Mouse (Mus musculus): ENCODE measurements around the gene Sprr1a. TPM values are rescaled to one million over a fixed set of nuclear protein-coding genes. Genes with fewer than 3 reads are reported as not detected.
A peak's percentile ranks its signal among the peaks of the same experiment; 100 is the strongest.
"Not testable (repeated sequence)": the region's sequence is repeated elsewhere in the genome, so short reads cannot be mapped to it uniquely, and the experiment has no call there.

Sprr1a gene
- total RNA-seq (2021), result not detected in 2 replicates
- long read RNA-seq, result 0 reads

DNA sequence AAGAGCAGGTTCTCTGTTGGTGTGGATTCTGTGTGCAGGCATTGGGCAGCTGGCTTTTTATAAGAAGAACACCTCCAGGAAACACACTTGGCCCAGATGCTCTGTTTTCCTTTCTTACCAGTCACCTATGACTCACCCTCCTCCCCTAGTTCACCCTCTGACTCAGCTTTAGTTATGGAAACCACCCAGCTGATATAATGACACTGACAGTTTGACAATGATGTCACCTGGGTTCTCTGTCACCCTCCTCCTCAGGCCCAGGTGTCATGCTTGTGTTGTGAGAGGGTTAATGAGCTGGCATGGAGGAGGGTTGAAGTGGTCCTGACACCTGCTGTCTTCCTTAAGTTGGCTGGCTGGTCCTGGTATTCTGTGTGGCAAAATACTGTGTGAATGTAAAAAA lies at the start of gene Sprr1a:
Sprr1a (minus strand) TSS at position 33 of the 400 bp plus-strand sequence.
- DNase-seq, result no peak

DNA sequence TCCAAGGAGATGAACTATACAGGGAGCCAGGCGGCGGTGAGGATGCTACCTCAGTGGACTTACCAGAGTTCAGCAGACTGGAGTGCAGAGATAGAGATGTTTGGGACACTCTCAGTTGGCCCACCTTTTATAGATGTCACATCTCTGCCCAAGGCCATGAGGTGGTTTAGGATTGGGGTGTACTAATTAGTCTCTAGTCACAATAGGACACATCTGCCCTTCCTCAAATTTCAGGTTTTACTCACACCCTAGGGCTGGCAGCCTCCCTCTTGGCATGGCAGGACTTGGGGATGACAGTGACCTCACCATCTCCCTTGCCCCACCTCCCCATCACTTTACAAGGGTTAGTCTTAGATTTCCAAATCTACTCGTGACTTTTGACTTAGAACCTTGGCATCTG lies 48.7 kb upstream of the Sprr1a start, which contains the start of gene 2310046K23Rik:
2310046K23Rik (minus strand) TSS at position 101 of the 400 bp plus-strand sequence.
- no peak for DNase-seq

DNA sequence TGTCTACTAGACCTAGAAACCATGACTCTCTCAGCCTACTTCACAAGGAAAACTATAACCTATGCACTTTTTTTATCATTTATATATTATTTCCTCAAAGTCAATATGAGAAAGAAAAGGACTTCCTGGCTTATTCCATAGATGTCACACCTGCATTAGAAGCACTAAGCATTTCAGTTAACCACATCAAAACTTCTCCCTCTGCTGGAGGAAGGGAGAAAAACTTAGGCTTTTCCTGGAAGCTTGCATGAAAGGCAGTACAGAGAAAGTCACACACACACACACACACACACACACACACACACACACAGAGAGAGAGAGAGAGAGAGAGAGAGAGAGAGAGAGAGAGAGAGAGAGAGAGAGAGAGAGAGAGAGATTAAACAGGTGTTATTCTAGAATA lies 26.6 kb upstream of the Sprr1a start:
- no peak for DNase-seq

DNA sequence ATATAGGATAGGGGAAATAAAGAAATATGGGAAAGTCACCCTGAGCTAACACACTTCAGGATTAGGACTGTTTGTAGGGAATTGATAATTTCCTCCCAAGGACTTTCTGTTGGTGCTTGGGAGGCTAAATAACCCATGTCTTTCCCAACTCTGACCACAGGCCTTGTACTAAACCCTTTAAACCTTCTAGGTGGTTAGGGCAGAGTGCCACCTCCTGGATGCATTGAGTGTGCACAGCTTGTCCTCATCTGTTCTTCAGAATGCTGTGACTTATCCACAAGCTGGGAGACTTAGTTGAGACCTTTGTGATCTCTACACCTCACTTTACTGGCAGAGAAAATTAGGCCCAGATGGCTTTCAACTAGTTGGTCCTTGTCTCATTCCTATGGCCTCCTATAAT lies 25.1 kb upstream of the Sprr1a start:
- peak; percentile 50 for DNase-seq

DNA sequence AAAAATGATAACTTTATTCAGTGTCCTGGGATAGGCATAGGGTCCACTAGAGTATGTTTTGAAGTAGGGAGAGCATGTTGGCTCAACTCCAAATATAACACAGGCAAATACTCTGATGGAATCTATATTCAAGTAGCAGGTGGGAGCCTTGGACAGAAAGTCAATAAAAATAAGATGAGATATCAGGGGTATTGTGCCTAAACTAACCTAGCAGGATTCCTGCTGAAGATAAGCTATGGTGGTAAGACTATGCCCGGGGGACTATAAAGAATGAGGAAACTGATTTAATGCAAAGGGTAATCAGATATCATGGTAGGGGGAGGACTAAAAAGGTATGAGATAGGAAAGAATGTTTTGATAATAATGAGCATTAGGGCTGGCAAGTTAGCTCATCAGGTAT lies 22.5 kb upstream of the Sprr1a start:
- DNase-seq, result no peak

DNA sequence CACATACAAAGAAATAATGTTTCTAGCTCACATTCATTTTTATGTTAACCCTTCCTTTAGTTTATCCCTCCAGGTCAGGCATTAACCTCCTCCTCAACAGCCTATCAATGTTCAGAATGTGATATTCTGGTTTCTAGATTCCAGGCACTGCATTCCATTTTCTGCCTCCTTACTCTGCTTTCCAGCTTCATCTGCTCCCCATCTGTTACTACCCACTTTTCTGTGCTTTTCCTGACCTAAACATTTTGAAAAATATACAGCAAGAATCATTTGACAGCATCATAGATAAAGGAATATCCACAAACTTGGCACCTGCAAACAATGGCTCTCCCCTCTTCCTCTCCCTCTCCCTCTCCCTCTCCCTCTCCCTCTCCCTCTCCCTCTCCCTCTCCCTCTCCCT lies 17.8 kb upstream of the Sprr1a start:
- DNase-seq, result no peak

DNA sequence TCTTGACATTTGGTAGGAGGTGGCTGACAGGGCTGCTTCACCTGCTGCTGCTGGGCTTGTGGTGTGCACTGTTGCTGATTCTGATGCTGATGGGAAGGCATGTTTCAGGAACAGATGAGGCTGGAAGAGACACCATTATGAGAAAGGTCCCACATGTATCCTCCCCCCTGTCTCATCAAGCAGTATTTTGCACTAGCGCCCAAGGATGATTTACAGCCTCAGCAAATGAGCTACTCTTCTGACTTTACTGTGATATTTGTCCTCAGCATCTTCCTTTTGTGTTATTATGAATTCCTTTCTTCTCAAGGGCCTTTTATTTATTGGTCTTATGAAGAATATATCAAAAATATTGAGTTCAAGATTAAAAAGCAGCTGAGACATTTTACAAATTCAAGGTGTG lies 14.7 kb upstream of the Sprr1a start, which contains the start of gene Sprr4:
Sprr4 (minus strand) TSS at position 101 of the 400 bp plus-strand sequence.
- no peak for DNase-seq

DNA sequence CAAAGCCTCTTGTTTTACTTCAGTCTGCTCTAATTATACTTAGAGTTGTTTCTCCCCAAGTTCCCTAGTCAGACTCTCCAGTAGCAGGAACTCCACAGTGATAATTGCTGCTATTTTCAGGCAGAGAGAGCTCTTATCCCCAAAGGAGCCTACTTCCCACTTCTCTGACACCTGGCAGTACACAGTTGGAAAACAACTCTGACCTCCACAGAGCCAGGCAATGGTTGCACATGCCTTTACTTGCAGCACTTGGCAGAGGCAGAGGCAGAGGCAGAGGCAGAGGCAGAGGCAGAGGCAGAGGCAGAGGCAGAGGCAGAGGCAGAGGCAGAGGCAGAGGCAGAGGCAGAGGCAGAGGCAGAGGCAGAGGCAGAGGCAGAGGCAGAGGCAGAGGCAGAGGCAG lies 4.6 kb upstream of the Sprr1a start:
- not testable (repeated sequence) for DNase-seq

DNA sequence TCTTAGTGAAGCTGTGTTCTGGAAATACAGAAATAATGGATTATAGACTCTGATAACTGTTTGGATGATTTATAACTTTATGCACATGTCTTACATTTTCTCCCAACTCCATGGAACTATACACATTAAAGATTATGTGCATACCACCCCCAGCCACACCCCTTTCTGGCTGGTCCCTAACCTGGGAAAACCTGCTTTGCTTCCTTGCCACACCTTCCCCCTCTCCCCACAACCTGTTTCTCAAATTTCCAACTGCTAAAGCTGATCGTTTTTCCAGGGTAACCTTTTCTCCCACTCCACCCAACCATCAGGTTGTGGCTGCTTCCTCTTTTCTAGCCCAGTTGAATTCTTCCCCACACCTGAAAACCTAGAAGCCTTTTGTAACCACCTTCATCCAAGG lies 612 bp upstream of the Sprr1a start:
- DNase-seq, result no peak

DNA sequence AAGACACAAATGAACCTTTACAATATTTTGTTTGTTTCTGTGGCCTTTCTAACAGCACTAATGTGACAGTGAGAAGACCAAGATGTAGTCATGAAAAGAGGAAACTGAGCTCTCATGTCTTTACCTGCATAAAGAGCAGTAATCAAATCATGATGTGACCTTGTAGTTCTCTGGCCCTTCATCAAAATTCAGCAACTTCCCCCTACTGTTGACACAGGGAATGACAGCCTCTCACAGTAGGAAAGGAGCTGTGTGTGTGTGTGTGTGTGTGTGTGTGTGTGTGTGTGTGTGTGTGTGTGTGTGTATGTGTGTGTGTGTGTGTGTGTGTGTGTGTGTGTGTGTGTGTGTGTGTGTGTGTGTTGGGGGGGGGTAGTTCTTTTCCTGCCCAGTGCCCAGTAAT lies 4.4 kb downstream of the Sprr1a start:
- not testable (repeated sequence) for DNase-seq

DNA sequence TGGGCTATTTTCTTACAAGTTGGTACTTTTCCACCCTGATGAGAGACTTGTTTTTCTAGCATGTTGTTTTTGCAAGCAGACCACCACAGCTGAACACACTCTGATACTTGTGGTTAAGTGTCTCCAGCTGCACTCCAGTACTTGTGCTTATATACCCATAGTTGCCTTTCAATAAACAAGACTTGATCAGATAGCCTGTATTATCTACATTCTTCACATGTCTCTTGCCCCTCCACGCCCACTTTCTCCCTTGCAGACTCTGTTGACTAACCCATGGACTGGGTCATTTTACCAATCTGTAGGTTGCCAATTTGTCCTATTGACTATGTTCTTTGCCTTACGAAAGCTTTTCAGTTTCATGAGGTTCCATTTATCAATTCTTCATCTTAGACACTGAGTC lies 15.6 kb downstream of the Sprr1a start:
- no peak for DNase-seq

DNA sequence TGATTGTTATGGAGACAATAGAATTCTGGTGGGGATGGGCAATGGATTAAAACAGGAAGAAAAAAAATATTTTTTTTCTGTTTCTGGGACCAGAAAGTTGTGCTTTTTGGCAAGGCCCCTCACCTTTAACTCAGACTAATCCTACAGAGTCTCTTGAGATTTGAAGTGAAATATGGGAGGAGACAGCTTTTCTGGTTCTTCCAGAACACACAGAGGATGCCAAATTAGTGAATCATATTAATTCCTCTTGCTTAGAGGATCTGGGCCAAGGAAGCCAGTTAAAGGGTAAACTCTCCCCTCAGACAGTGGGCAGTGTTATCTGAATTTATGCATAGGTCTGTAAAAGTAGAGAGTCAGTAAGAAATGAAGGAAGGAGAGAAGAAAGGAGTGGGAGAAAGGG lies 18.3 kb downstream of the Sprr1a start:
- no peak for DNase-seq

DNA sequence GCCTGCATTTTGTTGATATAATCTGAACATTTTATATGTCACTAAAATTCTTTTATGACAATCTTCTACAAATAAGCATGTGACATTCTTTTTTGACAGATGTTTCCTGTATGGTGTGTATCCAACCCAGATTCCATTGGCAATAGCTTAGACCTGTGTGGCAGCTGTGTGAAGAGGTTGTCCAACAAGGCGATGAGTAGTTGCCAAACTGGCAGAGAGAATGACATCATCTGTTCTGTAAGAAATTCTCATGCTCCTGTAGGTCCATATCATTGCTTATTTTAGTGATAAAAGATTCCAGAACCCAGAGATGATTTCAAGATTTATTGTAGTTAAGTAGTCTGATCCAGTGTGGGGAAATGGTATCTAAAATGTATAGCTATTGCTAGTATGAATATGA lies 19.1 kb downstream of the Sprr1a start:
- DNase-seq, result no peak

DNA sequence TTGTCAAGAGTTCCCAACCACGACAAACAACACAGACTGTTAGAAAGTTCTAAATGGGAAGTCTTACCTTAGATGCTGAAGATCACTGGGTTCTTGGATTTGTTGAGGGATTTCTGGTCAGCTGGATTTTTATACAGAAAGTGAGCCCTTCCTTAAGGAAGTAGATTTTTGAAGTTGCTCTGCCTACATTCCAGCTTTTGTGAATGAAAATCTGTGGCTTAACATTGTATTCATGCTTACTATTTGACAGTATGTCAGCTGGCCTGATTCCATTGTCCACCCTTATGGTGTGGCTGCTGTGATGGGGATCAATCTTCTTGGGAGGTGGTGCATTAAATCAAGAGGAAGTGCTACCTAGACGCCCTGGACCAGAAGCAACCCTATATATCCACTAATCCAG lies 27.1 kb downstream of the Sprr1a start, which contains the start of gene Sprr3:
Sprr3 (minus strand) TSS at position 101 of the 400 bp plus-strand sequence.
- no peak for DNase-seq

DNA sequence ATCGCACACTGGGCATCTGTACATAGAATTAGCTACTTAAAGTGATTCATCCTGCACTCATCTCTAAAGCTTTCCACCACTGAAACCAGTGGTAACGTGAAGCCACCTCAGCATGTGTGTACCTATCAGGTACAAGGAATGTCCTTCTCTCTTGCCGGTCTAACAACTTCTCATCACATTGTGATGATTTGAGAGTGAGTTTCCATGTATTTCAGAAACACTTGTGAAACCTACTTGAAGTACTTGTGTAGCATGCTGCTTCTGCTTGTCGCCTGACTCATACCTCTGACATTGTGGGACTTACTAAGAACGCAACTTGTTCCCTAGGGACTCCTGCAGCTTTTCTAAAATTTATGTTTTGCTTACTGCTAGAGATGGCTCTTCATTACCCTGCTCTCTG lies 30.5 kb downstream of the Sprr1a start:
- no peak for DNase-seq

DNA sequence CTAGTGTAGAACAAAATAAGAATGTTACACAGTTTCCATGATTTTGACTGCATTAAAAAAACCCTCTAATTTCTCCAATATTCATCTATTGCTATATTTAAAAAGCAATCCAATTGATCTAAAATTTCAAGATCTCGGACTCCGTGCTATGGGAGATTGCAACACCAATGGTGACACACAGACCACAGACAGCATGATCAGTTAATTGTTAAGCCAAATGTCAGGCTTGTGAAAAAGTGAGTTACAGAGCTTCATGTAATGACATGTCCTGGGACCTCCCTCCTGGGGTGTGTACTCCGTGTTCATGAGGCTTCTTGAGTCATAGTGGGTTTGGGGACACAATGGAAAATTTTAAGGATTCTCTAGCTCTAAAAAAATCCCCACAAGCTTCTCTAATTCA lies 45.5 kb downstream of the Sprr1a start:
- no peak for DNase-seq

DNA sequence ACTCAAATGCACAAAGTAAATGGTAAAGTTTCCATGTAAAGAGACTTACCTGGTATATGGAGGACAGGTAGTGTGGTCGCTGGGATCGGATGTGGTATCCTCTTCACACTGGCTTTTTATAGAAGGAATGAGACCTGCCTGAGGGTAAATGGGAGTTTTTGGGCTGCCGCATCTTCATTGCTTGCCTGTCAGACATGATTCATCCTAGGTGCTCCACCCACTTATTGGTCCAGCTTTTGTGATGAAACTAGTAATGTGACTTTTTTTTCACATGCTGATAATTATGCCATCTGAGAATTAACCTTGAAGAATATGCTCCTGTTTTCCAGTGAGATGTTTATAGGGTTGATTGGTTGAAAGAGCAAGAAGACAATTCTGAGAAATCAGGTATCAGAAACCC lies 47.0 kb downstream of the Sprr1a start, which contains the start of gene Sprr1b:
Sprr1b (minus strand) TSS at position 101 of the 400 bp plus-strand sequence.
- DNase-seq, result no peak

Other genes starting within 250 kb of the Sprr1a start
- not detected in 2 replicates for gene Sprr2a3, start 200.5 kb downstream of the Sprr1a start, total RNA-seq (2021)
- gene Sprr2b, start 169.3 kb downstream of the Sprr1a start, total RNA-seq (2021), result not detected in 2 replicates
- not detected in 2 replicates for gene Sprr2d, start 146.8 kb downstream of the Sprr1a start, total RNA-seq (2021)
- not detected in 2 replicates for gene Sprr2e, start 133.8 kb downstream of the Sprr1a start, total RNA-seq (2021)
- gene Sprr2f, start 120.7 kb downstream of the Sprr1a start, total RNA-seq (2021), result not detected in 2 replicates
- gene Sprr2h, start 100.2 kb downstream of the Sprr1a start, total RNA-seq (2021), result not detected in 2 replicates
- not detected in 2 replicates for gene Sprr2i, start 77.9 kb downstream of the Sprr1a start, total RNA-seq (2021)
- not detected in 2 replicates for gene Sprr2j-ps, start 67.8 kb downstream of the Sprr1a start, total RNA-seq (2021)
- gene Gm9774, start 56.5 kb downstream of the Sprr1a start, total RNA-seq (2021), result 4.2 and 25.6 TPM in 2 replicates
- gene Sprr2k, start 53.3 kb downstream of the Sprr1a start, total RNA-seq (2021), result not detected in 2 replicates
- not detected in 2 replicates for gene Sprr1b, start 47.1 kb downstream of the Sprr1a start, total RNA-seq (2021)
- not detected in 2 replicates for gene Sprr3, start 27.2 kb downstream of the Sprr1a start, total RNA-seq (2021)
- not detected in 2 replicates for gene Sprr4, start 14.6 kb upstream of the Sprr1a start, total RNA-seq (2021)
- gene 2310046K23Rik, start 48.6 kb upstream of the Sprr1a start, total RNA-seq (2021), result not detected in 2 replicates
- not detected in 2 replicates for gene Ivl, start 87.8 kb upstream of the Sprr1a start, total RNA-seq (2021)
- gene Smcp, start 103.1 kb upstream of the Sprr1a start, total RNA-seq (2021), result not detected in 2 replicates
- gene 2210017I01Rik, start 121.6 kb upstream of the Sprr1a start, total RNA-seq (2021), result not detected in 2 replicates
- gene Lce6a, start 135.8 kb upstream of the Sprr1a start, total RNA-seq (2021), result not detected in 2 replicates
- not detected in 2 replicates for gene Lce1a1, start 162.4 kb upstream of the Sprr1a start, total RNA-seq (2021)
- not detected in 2 replicates for gene Lce1b, start 171.0 kb upstream of the Sprr1a start, total RNA-seq (2021)
- gene Lce1a2, start 184.4 kb upstream of the Sprr1a start, total RNA-seq (2021), result not detected in 2 replicates
- gene Lce1c, start 193.4 kb upstream of the Sprr1a start, total RNA-seq (2021), result not detected in 2 replicates
- gene Lce1d, start 201.3 kb upstream of the Sprr1a start, total RNA-seq (2021), result not detected in 2 replicates
- gene Lce1e, start 223.2 kb upstream of the Sprr1a start, total RNA-seq (2021), result not detected in 2 replicates
- gene Lce1f, start 234.5 kb upstream of the Sprr1a start, total RNA-seq (2021), result not detected in 2 replicates